Mouse (Mus musculus): ENCODE data around the gene Cryl1. TPM values are rescaled to one million over a fixed set of nuclear protein-coding genes. Genes with fewer than 3 reads are reported as not detected.

The Cryl1 gene
- total RNA-seq, 2 experiments from 2014 or later = 21.9 to 34.6 TPM

DNA sequence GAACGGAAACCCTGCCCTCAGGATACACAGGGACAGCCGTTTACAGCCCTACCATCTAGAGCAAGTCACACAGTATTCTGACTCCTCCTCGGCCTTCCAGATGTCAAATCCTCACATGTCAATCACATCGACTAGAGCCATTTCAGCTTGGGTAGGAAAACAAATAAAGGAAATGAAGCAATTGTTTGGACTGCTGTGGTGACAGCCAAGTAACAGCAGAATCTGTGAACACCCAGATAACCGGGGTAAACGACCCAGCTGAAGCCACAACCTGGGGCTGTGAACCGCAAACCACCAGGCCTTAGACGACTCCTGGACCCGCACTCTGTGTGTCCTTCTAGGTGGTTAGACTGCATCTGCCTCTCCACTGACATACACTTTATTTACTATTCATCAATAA is 23.1 kb downstream of the Cryl1 start:
- DNase-seq (ENCODE audit: low spot score in 2 of 2) = no peak

DNA sequence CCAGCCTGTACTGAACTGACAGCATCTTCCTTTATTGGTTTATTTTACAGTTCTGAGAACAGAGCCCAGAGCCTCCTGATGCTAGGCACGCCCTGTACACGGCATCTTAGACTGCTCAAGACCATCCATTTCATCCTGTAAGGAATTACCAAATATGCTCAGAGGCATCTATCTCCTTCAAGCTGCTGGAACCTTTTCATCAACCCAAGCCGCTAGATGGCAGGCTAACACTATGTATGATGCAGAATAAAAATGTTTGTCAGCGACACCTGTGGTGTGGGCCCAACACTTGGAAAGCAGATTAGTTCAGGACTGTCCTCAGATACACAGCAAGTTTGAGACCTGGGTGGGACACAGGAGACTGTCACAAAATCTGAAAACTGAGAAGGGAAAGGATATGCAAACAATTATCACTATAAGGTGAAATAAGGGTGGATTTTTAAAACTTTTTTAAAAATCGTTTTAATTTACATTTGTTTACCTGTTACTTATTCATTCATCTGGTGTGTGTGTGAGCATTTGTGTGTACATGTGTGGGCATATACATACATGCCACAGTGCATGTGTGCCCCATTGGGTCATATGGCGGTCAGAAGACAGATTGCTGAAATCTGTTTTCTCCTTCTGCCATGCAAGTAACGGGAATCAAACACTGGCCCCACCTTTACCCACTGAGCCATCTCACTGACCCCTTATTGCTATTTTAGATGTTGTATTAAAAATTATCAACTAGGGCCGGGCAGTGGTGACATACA is 25.8 kb downstream of the Cryl1 start:
- DNase-seq (ENCODE audit: low spot score in 2 of 2) = peak in 1 of 2 experiments; percentile 49

DNA sequence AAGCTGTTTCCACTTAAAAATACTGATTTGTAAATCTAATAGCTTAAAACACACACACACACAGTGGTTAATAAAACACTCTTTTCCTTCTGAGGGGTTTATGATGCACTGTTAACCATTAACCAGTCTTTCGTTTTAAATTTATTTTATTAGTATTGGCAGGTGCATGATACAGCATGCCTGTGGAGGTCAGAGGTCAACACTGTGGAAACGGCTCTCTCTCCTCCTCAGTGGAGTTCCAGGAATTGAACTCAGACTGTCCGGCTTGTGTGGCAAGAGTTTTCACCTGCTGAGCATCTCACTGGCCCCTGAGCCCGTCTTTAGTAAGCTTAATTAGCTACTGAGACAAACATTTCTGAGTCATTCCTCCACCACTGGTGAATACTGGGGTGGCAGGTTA is 31.0 kb downstream of the Cryl1 start:
- no peak for DNase-seq (ENCODE audit: low spot score in 2 of 2)

DNA sequence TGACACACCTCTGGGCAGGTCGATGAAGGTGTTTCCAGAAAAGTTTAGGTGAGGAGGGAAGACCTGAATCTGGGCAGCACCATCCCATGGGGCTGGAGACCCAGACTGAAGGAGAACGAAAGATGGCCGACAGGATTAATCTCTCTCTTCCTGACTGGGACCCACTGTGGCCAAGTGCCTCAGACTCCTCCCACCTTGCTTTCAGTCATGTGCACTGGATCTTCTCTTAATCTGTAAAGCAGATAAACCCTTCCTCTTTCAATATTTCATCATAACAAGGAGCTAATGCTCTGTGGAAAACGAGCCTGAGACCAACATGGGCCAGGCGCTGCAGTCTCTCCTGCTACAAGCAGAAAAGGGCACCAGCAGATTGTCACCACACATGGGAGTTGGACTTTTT is 31.6 kb downstream of the Cryl1 start:
- DNase-seq (ENCODE audit: low spot score in 2 of 2) = no peak

DNA sequence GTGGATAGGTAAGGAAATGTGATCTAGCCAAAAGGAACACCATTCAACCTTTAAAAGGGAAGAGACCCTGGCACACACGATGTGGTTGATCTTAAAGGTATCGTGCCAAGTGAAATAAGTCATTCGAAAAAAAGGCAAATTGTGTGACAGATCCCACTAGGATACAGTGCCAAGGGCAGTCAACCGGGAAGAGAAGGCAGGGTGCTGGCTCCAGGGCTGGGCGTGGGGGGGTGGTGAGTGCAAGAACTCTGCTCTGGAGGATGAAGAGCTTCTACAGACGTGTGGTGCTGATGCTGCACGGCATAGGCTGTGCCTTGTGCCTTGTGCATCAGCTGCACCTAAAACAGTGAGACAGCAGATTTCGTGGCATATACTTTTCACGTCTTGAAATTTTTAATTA is 33.0 kb downstream of the Cryl1 start:
- DNase-seq (ENCODE audit: low spot score in 2 of 2) = no peak

DNA sequence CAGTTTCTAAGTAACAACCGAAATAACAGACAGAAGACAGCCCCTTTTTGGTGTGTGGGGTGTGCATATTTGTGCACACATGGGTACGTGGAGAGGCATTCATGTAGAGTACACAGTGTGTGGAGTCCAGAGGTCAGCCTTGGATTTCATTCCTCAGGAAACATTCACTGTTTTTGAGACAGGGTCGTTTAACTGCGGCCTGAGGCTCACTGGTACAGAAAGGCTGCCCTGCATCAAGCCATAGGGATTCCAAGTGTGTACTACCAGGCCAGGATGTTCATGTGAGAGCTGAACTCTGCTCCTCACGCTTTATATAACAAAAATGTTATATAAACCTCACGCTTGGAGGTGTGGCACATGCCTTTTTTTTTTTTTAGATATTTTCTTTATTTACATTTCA is 34.5 kb downstream of the Cryl1 start:
- DNase-seq (ENCODE audit: low spot score in 2 of 2) = no peak

DNA sequence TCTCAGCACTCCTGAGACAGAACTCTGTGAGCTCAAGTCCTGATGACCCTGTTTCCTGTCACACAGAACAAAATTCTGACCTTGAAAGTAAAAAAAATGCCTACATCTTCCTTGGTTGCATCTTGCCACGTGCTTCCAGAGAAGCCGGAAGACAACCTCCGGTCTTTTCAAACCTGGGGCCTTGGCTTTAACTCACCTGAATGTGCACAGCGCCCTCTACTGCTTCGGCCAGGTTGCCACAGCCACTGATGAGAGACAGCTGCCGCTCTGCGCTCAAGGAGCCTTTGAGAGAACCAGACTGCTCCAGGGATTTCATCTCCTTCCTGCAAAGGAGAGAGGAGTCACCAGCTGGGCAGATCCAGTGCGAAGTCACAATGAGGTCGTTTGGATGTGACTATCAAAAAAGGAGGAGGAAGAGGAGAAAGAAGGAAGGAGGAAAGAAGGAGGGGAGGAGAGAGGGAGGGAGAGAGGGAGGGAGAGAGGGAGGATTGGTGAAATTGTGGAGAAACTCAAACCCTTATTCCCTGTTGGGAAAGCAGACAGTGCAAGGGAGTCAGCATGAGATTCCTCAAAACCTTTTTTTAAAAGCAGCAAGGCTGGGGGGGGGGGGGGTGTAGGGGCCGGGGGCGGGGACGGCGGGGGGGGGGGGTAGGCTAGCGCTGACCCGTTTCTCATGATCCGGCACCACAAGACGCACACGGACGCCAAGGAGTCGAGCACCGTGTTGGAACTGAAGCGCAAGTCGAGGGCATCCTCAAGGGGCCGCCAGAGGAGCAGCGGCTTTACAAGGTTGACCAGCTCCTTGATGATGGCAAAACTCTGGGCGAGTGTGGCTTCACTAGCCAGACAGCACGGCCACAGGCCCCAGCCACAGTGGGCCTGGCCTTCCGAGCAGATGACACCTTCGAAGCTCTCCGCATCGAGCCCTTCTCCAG is 35.3 kb downstream of the Cryl1 start:
- DNase-seq (ENCODE audit: low spot score in 2 of 2) = peak; percentile 40 to 48

DNA sequence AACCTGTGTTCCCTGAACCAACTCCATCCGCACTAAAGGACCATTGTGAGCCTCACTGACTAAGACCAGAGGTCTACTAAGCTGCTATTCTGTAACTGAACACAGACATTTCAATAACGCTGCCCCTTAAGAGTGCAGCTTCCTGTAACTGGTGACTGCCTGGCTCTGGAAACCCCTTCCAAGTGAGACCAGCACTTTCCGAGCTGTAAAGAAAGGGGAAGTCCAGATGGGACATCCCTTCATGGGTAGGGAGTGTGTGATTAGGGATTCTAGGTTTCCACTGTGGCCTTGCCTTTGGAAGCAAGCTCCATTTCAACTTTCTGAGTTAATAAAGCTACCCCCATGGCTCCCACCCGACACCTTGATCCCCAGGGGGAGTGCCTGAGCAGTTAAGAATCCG is 41.3 kb downstream of the Cryl1 start:
- DNase-seq (ENCODE audit: low spot score in 2 of 2) = no peak

DNA sequence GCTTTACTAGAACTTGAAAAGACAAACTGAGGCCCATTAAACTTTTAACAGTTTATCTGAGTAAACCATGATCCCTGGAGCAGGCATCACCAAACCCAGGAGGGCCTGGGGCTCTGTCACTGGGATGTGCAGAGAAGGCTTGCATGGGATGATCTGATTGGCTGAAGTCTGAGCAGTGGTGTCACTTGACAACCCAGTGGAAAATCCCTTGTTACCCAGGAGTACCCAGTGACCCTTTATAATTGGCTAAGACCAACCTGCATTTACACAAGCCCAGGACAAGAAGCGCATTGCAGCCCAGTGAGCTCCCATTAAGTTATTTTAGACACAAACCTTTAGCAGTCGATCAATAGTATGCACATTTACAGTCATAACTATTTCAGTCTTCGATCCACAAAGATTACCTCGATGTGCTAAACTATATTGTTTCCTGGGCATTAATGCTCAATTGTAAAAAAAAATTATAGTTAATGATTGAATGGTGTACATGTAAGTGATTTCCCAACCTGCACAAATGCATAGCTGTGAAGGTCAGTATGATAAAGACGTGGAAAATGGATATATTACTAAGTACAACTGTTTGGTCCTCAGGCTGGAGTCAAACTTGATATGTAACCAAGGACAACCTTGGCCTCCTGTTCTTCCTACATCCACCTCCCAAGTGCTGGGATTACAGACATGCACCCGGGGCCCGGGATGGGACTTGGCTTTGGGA is 46.7 kb downstream of the Cryl1 start:
- DNase-seq (ENCODE audit: low spot score in 2 of 2) = no peak

DNA sequence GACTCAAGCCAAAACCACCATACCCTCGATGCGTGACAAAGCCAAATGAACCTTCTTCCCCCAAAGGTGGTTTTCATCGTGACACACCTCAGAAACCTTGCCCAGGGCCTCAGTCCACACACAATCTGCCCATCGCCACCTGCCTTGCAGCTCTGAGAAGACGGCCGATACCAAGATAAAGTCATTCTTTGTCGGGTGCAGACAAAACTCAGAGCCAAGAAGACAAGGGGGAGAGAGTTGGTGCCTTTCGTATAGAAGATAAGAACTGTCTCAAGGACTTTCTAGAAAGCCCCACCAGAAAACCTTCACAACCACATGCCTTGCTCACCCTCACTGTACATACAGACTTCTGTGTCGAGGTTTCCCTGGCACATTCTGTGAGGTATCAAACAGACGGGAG is 48.4 kb downstream of the Cryl1 start:
- DNase-seq (ENCODE audit: low spot score in 2 of 2) = no peak

DNA sequence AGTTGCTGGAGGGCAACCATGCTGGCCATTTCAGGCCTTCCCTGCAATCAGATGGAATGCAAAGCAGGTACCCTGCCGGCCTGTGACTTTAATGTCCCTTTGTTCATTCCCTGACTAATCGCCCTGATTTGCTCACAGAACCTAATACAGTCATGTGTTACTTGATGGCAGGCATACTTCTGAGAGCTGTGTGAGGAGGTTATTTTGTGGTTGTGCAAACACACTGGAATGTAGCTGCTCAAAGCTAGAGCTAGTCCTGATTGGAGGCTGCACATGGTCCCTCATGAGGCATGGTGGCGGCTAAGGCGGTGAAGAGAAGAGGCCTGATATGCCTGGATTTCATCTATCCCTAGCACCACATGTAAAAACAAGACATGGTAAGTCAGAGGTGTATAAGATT is 50.2 kb downstream of the Cryl1 start:
- no peak for DNase-seq (ENCODE audit: low spot score in 2 of 2)

DNA sequence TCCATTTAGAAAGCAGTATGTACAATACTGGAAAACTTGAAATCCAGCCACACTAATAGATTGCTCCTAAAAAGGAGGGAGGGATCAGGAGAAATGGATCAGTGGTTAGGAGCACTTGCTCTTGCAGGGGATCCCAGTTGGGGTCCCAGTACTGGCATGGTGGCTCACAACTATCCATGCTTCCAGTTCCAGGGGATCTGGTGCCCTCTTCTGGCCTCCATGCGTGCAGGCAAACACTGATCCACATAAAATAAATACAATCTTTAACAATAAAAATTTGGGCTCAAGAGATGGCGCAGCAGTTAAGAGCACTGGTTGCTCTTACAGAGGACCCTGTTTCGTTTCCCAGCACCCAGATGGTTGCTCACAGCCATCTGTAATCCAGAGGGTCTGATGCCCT is 52.2 kb downstream of the Cryl1 start:
- no peak for DNase-seq (ENCODE audit: low spot score in 2 of 2)

DNA sequence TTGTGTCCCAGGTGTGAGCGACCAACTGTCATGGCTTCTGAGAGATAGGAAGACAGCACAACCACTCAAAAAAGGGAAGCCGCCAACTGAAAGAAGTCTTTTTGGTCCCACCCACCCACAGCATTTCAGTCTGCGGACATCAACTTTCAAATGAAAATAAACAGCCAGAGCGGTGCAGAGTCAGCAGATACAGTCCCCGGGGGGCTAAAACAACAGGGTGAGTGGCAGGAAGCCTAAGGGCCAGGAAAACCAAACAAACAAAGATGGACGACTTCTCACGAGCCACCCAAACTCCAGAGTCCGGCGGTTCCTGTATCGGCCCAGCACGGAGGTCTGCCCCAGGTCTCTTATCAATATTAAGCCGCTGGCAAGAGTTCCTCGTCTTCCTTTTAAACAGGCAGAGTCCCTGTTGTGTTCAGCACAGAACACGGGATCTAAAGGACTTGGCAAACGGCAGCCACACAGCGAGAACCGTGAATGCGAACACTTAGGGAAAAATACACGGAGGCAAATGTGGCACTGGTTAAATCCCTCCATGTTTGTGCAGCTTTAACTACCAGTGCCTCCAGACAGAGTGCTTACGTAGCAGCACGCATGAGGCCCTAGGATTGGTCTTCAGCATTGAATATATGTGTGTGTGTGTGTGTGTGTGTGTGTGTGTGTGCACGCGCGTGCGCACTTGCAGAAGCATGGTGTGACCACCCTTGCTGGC is 53.4 kb downstream of the Cryl1 start:
- no peak for DNase-seq (ENCODE audit: low spot score in 2 of 2)

DNA sequence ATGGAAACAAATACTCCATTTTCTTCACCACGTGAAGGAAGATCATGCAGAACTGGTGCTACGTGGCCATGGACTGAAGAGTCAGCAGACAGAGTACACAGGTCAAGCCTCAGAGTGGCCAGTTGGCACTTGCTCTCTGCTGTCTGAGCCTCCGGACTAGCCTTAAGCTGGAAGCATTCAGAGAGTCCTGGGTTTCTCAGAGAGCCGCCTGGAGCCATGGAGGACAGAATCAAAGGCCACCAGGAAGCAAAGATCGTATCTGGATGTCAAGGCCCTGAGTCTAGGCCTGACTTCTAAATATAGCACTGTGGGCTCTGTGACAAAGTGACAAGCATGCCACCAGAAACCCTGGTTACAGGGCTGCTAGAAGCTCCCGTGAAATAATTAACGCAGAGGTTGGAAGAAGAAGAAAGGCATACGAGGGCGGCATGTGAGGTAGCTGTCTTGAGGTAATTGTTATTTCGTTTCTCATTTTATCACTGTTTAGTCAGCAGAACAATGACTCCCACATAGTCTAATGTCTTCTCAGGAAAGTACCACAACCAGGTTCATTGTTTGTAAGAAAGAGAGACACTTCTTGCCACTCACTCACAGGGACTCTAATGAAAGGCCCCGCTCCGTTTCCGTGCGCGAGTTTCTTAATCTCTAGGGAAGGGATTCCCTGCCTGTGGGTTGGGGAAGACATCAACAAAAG is 55.1 kb downstream of the Cryl1 start:
- no peak for DNase-seq (ENCODE audit: low spot score in 2 of 2)

DNA sequence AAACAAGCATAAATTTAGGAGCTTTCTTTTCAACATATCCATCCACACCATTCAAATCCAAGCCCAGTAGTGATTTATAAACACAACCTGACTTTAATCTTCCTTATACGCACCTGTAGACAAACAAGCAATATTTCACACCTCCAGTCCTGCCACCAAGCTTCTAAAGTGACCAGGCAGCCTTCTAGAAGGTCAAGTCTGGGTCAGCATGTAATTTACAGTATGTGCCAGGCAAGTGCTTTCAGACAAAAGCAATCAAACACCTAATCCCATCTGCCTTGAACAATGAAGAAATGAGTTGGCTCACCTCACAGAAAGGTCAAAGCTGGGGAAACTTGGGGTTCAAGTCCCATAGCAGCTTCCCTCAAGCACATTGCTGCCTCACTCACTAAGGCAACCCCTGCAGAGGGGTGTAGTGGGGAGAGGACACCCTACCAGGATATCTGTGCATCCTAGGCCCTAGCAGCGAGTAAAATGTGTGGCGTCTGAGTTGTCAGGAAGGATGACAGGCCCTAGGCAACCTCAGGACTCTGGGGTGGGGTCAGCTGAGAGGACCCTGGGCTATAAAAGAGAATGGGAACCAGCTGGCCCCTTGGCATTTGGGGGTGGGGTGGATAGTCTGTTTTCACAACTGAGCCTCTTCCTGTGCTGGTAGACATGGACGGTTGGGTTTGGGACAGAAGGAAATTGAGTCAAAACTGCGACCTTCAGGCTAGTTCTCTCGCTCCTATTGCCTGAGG is 55.8 kb downstream of the Cryl1 start:
- DNase-seq (ENCODE audit: low spot score in 2 of 2) = no peak

DNA sequence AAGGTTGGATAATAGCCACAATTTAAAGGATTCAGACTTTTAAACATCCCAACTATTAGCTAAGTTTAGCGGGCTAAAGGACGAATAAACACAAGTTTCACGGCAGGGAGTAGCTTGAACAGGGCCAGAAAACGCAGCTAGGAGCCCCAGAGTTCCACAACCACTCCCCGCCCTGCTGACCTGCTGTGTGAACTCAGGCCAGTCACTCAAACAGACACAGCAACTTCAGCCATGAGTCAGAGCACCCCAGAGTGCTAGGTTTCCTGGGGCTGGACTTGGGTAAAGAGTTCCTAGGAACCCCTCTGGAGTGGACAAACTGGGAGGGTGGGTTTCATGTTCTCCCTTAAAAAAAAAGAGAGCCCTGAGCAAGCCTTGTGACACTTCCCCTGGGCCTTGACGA is 59.7 kb downstream of the Cryl1 start:
- DNase-seq (ENCODE audit: low spot score in 2 of 2) = no peak

DNA sequence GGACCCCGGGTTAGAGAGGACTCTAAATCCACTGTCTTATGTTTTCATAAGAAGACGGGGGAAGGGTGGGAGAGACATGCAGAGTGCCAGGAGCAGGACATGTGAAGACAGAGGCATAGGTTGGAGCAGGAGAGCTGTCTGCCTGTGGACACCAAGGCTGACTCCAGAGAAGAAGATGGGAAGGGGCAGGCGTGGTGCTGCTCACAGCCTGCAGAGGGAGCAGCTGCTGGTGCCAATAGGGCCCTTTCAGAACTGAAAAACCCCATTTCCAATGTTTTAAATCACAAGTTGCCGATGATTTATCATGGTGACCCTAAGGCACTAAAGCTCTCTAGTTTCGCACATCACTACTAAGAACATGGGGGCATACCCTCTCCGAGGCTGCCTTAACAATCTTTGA is 63.5 kb downstream of the Cryl1 start:
- DNase-seq (ENCODE audit: low spot score in 2 of 2) = no peak

DNA sequence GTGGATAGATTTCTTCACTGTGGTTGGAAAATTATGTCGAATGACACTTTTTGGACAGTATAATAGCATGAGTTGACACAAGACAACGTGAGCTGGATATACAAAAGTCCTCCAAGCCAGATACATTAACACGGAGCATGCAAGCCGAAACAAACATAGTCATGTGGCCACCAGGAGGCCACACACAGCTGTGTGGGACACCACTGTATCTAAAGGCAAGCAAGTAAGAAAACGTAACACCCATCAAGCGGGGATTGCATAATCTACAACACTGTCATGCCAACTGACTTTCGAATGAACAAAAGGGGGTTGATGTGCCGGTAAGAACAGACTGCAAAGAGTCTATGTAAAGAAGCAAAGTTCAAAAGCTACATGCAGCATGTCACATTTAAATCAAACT is 65.8 kb downstream of the Cryl1 start:
- no peak for DNase-seq (ENCODE audit: low spot score in 2 of 2)

DNA sequence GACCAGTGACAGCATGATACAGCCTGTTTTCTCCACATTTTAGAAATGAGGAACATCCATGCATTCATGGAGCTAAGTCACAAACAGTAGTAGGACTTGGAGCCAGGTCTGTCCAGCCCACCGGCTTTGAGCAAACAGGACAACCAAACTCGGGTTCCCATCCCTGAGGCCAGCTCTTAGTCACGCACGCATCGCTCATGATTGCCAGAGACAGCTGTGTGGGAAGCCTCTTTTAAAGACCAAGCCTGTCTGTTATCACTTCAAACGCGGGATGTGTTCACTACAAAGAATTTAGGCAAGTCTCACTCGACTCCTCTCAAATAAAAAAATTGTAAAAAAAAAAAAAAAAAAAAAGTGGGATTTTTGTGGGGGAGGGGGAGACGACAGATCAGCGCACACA is 67.2 kb downstream of the Cryl1 start:
- no peak for DNase-seq (ENCODE audit: low spot score in 2 of 2)

DNA sequence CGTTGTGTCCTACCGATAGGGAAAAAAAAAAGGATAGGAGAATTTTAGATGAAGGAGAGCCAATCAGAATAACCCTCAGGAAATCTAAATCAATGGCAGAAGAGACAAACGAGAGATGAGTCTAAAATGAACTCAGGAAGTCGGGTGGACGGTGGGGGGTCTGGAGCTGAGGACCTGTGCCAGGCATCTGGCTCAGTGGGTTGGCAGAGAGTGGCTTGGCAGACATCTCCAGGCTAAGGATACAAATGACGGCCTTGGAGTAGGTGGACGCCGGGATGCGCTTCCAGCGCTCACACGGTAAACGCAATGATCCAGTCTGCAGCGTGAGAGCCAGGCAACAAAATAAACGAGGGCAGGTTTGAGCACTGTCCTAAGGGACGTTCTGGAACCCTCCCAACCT is 68.7 kb downstream of the Cryl1 start:
- DNase-seq (ENCODE audit: low spot score in 2 of 2) = no peak
